Mouse (Mus musculus) ES-E14 (cell line): ENCODE results near the gene B2m.

ENCODE experiments used
- CHD2 ChIP-seq: IDR thresholded peaks from 2 replicates; pipeline ENCODE4 v1.6.1; 2014; ENCODE audit warnings: mild to moderate bottlenecking, low read depth, low read length, inconsistent platforms
- ZC3H11A ChIP-seq: IDR thresholded peaks from 2 replicates; pipeline ENCODE4 v1.6.1; 2012; ENCODE audit warnings: low read depth, mild to moderate bottlenecking, inconsistent platforms, low read length, borderline replicate concordance

- TF ChIP-seq ZC3H11A (no peak), CHD2 (no peak)
These were observed 3.7 kb downstream of the B2m start for GRCm38 (mm10) chr2:122151221-122151620.
